Mouse (Mus musculus) 3134 (cell line): ENCODE data around the gene Klhl23.
A peak's percentile ranks its signal among the peaks of the same experiment; 100 is the strongest.

ENCODE experiments used
- DNase-seq: peaks from one replicate; pipeline ENCODE4 v3.0.0-alpha.2; 2011; ENCODE audit warnings: low spot score; ENCODE audit not compliant: insufficient read length; ENCODE audit errors: extremely low read depth

Klhl23 gene

GRCm38 (mm10) chr2:69828031-69828430, 6.3 kb downstream of the Klhl23 start:
- DNase-seq = no peak

DNA sequence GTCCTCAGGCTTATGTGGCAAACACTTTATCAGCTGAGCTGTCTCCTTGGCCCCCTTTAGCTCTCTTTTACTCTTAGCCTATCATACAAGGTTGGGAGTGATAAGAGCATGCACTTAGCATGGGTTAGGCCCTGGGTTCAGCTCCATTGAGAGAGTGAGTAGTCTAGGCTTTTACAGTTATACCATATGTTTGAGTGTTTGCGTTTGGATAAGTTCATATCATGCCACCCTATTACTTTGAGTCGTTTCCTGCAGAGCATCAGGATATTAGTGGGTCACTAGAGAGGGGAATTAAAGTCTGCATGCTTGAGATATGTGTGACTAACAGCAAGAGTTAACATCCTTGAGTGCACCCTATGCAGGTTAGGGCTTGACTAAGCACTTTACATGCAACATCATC, 7.9 kb downstream of the Klhl23 start:
- no peak for DNase-seq

GRCm38 (mm10) chr2:69830116-69830515, 8.4 kb downstream of the Klhl23 start:
- no peak for DNase-seq

DNA sequence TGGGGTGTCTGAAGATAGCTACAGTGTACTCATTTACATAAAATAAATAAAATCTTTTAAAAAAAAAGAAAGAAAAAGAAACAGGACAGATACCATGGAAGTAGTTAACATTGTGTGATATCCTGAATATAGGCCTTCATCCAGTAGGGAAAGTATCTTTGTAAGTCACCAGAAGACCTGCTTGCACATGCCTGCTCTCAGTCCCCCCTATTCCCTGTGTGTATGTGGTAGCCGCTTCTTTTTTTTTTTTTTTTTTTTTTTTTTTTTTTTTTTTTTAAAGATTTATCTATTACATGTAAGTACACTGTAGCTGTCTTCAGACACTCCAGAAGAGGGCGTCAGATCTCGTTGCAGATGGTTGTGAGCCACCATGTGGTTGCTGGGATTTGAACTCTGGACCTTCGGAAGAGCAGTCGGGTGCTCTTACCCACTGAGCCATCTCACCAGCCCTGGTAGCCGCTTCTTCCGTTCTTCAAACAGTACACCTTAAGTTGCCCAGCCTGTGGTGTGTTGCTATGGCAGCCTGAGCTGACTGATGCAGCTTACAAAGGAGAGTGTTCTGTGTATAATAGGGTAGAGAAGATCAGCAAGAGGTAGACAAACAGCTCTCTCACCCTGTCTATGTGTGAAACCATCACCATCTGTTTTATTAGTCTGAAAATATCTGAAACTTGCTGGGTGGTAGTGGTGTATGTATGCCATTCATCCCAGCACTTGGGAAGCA, 15.7 kb downstream of the Klhl23 start:
- peak; percentile 28 for DNase-seq

- DNase-seq = no peak
Observed at GRCm38 (mm10) chr2:69837996-69838395, 16.3 kb downstream of the Klhl23 start.

DNA sequence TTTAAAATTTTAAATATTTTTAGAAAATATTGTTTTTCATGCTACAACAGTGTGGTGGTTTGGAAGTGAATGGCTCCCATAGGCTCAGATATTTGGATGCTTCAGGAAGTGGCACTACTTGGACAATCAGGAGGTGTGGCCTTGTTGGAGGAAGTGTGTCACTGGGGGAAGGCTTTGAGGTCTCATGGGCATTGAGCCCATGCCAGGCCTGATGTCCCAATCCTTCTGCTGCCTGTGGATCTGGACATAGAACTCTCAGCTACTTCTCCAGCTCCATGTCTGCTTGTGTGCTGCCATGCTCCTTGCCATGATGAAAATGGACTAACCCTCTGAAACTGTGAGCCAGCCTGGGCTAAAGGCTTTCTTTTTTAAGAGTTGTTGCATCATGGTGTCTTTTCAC, 17.0 kb downstream of the Klhl23 start:
- peak; percentile 21 for DNase-seq

GRCm38 (mm10) chr2:69840261-69840660, 18.5 kb downstream of the Klhl23 start:
- no peak for DNase-seq

DNA sequence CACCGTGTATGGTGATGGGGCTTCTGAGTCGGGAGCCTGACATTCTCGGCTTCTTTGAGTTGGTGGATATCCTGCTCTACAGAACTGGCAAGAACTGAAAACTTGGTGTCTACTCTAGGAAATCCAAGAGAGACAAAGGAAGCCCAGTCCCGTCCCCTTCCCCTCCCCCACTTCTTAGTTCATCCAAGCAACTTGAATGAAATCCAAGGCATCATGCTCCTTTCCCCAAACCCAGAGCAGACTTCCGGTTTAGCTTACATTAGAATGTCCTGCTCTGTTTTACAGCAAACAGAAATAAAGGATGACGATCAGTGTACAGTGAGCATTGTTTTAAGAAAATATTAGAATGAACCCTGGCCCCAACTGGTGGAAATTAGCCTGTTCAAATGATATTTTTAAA, 27.5 kb downstream of the Klhl23 start:
- DNase-seq = no peak

DNA sequence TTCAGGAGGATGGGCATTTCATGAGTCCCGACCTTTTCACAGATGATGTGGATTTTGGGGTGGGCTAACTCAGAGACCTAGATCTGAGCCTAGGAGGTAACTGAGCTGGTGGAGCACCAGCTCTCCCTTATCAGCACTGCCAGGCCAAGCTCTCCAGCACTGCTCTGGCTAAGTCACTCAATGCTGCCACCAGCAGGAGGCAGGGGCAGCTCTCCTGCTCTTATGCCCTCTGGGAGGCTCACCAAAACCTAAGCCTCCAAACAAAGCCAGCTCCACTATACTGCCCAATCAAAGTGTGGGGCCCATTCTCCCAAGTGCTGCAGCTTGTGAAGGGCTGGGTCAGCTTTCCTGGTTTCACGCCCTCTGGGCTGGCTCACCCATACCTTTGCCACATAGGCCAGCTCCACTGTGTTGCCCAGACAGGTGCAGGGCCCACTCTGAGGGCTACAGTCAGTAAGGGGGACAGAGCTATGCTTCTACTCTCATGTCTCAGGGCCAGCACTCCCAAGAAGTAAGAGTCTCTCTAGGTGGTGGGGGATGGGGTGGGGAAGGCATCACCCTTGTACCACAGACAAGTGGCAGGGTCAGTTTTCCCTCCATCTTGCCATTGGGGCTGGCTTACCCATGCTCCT, 29.8 kb downstream of the Klhl23 start:
- no peak for DNase-seq

DNA sequence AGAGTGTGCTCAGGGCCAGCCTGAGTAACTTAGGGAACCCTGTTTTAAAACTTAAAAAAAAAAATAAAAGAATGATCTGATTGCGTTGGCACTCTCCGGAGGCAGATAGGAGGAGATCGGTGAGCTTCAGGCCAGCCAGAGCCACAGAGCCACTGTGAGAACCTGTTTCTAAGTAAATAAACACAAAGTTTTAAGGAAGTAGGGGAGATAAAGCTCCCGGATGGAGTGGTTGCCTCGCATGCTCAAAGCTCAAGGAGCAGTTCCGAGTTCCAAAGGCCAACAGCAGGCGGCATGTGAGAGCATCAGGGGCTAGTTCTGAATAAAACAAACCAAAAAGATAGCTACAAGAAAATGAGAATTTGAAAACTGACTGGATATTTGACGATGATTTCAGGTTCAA, 34.6 kb downstream of the Klhl23 start:
- DNase-seq = no peak

GRCm38 (mm10) chr2:69857882-69858281, 36.1 kb downstream of the Klhl23 start:
- no peak for DNase-seq

GRCm38 (mm10) chr2:69860972-69861452, 39.3 kb downstream of the Klhl23 start:
- no peak for DNase-seq

- DNase-seq = peak; percentile 92
Observed at GRCm38 (mm10) chr2:69861485-69862091, 39.8 kb downstream of the Klhl23 start, which contains the start of gene Ssb. TSS of gene Ssb (plus strand) at chr2:69861562.

- no peak for DNase-seq
Observed at GRCm38 (mm10) chr2:69862117-69862657, 40.4 kb downstream of the Klhl23 start.

GRCm38 (mm10) chr2:69883990-69884391, 62.2 kb downstream of the Klhl23 start:
- peak; percentile 32 for DNase-seq

DNA sequence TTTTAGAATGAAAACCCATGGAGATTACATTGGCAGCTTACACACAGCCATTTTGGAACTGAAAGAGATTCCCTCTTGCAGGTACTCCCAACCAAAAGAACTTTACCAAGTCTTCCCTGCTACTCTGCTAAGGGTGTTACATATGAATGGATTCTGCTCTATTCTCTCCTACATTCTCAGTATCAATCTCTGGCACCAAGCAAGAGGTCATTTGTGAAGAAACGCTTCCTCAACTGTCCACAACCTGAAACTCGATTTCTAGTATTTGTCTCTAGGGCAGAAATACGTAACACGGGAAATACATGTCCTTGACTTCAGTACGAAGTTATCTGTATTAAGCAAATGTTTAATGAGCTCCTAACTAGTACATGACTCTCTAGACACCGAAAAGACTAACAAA, 62.8 kb downstream of the Klhl23 start:
- no peak for DNase-seq

DNA sequence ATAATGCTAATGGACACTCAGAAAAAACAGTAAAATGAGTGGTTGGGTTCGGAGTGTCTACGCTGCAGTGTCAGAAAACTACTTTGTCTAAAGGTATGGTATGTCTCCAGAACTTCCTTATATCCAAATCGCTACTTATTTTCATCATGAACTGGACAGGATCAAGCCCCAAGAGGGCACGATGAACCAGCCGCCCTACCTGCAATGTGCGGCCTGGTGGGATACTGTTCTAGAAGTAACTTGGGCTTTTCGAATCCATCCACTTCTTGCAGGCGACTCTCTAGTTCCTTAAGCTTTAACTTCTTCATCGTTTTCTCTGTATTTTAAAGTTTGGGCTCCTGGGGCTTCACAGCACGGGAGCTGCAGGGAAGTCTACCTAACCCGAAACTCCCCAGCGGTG, 63.3 kb downstream of the Klhl23 start:
- no peak for DNase-seq

DNA sequence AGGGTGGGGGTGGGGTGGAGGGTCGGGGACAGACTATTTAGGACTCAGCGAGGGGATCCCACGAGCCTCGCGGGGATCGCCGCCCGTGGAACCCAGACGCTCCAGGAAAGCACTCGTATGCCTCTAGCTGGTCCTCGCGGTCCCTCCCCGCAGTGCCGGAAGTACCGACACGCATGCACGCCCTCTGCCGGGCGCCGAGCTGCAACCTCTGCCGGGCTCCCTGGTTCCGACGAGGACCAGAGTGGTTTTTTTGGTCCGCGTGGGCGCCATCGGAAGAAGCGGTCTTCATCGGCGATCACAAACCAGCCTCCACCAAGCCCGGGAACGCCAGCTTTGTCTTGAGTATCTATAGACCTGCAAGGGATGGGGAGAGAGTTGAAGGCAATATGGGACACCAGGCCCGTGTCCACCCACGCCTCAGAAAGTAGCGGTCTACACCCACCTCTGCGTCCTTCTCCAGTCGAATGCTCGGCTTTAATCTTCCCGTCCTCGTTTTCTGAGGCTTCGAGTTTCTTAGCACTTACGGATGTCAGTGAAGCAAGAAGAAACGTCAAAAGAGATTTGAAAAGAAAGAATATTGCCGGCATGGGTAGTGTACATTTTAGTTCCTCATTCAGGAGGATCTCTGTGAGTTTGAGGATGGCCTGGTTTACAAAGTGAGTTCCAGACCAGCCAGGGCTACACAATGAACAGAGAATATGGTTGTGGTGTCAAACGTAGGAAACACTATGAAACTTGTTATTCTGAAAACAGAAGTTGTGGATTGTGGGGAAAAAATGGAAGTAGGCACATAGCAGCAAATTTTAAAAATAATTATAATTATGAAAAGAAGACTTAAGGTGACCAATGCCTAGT, 63.9 kb downstream of the Klhl23 start, which contains the start of gene Mettl5:
Mettl5 (minus strand) TSS at position 165 of the 855 bp plus-strand sequence.
- DNase-seq = peak; percentile 86
